Mouse (Mus musculus): ENCODE data around the gene Catsperz.
"Not testable (repeated sequence)": the region's sequence is repeated elsewhere in the genome, so short reads cannot be mapped to it uniquely, and the experiment has no call there.

Catsperz gene

DNA sequence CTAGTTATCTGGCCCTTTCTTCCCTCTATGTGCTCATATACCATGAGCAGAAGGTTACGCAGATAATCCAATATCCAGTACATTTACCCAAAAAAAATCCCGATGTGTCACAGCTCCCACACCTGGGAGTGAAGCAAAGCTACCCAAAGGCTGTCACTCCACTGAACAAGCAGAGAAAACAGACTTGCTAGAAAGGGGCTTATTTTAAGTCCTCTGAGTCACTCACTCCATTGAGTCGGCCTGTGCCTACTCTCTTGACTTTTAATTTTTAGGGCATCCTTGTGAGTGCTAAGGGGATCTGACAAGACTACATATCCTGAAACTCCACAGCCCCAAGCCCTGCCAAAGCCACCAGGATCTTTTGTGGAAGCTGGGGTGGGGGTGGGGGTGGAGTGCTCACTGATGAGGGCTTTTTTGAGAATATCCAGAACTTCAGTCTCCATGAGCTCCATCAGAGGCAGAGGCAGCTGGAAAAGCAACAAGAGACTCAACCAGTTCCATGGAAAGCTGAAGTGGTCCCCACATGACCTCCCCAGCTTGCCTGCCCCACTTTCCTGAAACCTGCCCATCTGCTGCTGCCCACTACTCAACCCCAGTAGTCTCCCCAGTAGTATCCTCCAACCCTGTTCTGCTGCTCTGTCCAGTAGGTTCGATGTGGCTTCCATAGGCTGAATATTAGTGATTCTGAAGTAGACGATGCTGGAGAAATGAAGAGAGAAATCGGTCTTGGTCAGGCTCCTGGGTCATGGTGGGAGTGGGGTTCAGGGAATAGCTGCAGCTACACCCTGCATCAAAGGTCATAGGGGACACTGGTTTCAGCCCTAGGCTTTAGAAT is 2.1 kb downstream of the Catsperz start:
- no peak for DNase-seq

- DNase-seq = peak; percentile 100
Observed at GRCm38 (mm10) chr19:6921647-6922567, 3.3 kb downstream of the Catsperz start, which contains the start of gene Esrra. Gene Esrra, minus strand, starts transcription at chr19:6921813.

- peak; percentile 74 for DNase-seq
Observed at GRCm38 (mm10) chr19:6920741-6921636, 4.2 kb downstream of the Catsperz start.

GRCm38 (mm10) chr19:6919876-6920740 is 5.1 kb downstream of the Catsperz start:
- DNase-seq = peak; percentile 91

- DNase-seq = peak; percentile 46
Observed at GRCm38 (mm10) chr19:6919431-6919830, 5.7 kb downstream of the Catsperz start.

GRCm38 (mm10) chr19:6918321-6918720 is 6.9 kb downstream of the Catsperz start:
- DNase-seq = peak; percentile 41

DNA sequence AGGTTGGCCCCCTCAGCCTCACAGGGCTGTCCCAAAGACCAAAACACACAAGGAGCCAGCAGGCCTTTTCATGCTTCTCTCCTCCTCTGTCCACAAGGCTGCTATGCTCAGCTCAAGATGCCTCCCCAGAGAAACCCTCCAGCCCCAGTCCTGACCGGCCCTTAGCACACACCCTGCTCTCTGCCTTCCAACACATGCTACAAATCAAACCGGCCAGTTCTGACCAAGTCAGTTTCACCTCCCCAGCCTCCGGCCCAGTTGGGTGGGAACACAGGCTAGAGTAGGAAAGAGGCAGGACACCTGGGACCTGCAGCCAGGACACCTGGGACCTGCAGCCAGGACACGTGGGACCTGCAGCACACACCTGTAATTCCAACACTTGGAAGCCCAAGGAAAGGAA is 8.7 kb downstream of the Catsperz start:
- DNase-seq = no peak

DNA sequence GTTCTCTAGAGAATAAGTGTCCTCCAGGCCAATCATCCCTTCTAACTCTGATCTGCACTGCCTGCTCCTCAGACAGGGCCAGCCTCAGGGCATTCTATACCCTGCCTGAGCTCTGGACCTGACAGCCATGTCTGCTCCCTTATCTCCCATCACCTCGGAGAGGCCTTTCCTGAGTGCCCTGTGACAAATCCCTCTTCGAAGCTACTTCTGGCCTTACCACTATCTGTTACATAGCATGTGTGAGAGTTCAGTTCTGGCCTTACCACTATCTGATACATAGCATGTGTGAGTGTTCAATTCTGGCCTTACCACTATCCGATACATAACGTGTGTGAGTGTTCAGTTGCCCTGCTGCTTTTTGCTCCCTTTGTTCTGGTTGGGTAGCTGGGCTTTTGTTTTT is 9.9 kb downstream of the Catsperz start:
- no peak for DNase-seq

- no peak for DNase-seq
Observed at GRCm38 (mm10) chr19:6914540-6914939, 10.6 kb downstream of the Catsperz start.

- no peak for DNase-seq
Observed at GRCm38 (mm10) chr19:6913991-6914390, 11.2 kb downstream of the Catsperz start.

- no peak for DNase-seq
Observed at GRCm38 (mm10) chr19:6913036-6913435, 12.1 kb downstream of the Catsperz start.

DNA sequence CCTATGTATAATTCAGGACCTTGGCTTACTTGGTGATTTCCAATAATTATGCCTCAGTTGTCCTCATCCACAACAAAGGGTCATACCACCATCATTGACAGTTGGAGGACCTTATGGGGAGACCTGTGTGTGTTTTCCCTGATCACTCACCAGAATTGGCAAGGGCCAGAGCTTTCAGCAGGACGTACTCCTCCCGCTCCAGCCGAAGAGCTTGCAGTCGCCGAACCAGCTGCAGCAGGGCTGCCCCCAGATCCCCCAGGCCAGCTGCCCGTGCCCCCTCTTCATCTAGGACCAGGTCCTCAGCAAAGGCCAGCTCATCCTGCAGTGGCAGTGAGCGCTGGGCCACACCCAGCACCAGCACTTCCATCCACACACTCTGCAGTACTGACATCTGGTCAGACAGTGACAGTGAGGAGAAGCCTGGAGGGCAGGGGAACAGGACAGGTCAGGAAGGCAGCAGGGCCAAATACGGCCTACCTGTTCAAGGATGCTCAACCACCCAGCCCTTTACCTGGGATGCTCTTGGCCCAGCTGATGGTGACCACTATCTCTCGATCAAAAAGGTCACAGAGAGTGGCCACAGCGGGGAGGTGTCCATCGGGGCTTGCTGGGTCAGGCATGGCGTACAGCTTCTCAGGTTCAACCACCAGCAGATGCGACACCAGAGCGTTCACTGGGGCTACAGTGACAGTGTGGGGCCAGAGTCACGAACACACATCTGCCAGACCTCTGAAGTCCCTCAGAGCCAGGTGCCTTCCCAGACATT is 12.8 kb downstream of the Catsperz start:
- DNase-seq = no peak

DNA sequence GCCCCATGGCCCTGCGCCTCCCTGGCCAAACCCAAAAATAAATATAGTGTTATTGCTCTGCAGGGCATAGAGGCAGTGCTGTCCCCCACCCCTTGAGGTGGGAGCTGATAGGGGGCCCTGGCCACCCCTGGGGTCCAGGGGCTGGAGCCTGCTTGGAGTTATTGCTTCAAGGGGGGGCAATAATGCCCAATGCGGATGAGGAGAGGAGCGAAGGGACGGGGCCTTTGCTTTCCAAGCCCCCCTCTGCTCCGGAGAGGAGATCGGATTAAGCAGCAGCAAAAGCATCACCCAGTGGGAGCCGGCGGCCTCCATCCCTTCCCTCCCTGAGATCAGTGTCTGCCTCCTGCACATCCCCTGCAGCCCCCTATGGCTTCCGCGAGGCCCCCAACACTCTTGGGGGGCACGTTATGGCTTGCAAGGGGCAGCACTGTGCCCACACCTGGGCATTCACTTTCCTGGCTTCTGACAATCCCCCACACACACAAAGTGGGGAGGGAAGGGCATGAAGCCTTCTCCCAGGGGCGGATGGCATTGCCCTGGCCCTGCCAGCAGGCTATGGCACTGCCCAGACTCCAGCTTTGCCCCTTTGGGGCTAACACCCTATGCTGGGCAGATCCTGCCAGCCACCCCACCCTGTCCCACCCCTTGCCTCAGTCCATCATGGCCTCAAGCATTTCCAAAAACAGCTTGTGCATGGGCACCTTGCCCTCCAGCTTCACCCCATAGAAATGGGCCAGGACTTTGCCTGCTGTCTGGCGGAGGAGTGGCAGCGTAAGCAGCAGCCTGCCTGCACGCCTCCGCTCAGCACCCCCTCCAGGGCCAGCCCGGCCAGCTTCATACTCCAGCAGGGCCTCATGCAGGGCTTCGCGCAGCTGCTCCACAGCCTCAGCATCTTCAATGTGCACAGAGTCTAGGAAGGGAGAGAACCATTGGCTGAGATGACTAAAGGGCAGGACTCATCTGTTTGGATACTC is 13.8 kb downstream of the Catsperz start:
- DNase-seq = no peak

DNA sequence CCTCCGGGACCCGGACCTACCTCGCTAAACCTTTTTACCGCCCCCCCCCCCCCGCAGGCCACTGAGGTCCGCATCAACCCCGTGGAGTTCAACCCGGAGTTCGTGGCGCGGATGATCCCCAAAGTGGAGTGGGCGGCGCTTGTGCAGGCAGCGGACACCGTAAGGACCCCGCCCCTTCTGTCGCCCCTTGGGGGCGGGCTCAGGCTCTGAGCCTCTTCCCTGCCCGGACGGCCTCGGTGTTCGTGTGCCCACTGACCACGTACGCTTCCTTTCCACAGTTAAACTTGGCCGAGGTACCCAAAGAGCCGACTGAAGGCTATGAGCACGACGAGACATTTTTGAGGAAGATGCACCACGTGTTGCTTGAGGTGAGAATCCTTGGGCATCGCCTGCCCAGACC is 14.9 kb downstream of the Catsperz start:
- not testable (repeated sequence) for DNase-seq

GRCm38 (mm10) chr19:6909507-6910289 is 15.5 kb downstream of the Catsperz start, which contains the start of the genes Trmt112 and Prdx5:
Gene Trmt112, plus strand, starts transcription at chr19:6909698.
Gene Prdx5, minus strand, starts transcription at chr19:6910106.
- peak; percentile 93 for DNase-seq

GRCm38 (mm10) chr19:6909021-6909420 is 16.2 kb downstream of the Catsperz start:
- peak; percentile 36 for DNase-seq

GRCm38 (mm10) chr19:6907811-6908540 is 17.2 kb downstream of the Catsperz start:
- DNase-seq = peak; percentile 54

DNA sequence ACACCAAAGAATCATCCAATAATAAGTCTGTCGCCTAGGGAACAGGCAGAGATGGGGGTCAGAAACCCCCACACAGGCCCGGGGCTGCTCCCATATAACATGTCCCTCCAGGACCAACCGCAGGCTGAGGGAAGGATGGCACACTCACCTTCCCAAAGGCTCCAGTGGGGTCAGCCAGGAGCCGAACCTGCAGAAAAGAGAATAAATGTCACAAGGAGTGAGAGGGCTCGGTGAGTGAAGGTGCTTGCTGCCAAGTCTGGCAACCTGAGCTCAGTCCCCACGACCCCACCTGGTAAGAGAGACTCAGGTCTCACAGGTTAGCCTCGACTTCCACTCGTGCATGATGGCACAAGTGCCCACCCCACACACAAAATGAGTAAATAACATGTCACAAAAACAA is 18.1 kb downstream of the Catsperz start:
- peak; percentile 30 for DNase-seq

Data from kidney, adult 11 months (tissue).